Mouse (Mus musculus) layer of hippocampus, adult 8-10 months (tissue): ENCODE results near the gene Vcp. TPM values are rescaled to one million over a fixed set of nuclear protein-coding genes. Genes with fewer than 3 reads are reported as not detected.

Experiments
- DNase-seq, 2 experiments: peaks; one replicate each; pipeline ENCODE4 v3.0.0; 2022; ENCODE audit warnings: low spot score in 2 of 2
- total RNA-seq, 4 experiments: library from RNA; stranded (reverse); gene quantifications; 2 replicates each; pipeline ENCODE4 v1.2.4; 2022

Vcp gene
- total RNA-seq, 4 experiments from 2014 or later = 174 to 191 (median 185) TPM

DNA sequence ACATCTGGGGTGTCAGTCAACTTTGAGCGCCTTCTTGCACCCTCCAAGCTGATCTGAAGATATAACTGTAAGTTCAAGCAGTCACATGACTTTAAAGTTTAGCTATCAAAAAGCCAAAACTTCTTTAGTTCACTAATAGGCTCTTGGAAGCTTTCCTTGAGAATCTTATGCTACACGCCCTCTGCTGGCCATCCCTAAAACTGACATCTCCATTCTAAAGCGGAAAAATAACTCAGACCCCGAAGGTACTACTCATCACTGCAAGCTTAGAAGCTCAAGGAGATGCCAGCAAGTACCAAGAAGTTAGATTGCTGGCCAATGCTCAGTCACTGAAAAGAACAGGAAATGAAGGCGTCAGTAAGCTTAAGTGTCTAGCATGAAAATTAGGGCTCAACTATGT lies 54.4 kb downstream of the Vcp start:
- DNase-seq = peak in 1 of 2 experiments; percentile 78

DNA sequence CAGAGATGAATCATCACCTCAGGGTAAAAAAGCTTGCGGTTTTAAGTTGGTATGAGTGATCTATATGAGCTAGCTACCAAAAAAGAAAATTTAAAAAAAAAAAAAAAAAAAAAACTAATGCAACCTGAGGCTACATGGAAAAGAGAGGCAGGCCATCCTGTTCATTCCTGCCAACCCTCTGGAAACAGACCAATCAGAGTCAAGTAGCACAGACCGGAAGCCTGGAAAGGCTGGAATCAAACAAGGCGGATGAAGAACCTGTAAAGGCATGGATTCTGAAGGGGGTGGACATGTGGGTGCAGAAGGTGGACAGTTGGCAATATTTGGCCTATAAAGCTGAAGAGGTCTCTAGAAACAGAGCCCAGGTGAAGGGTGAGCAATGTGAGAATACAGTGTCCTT lies 54.9 kb downstream of the Vcp start:
- DNase-seq = no peak

- DNase-seq = no peak
These were observed 55.3 kb downstream of the Vcp start for GRCm38 (mm10) chr4:42945043-42945442.

DNA sequence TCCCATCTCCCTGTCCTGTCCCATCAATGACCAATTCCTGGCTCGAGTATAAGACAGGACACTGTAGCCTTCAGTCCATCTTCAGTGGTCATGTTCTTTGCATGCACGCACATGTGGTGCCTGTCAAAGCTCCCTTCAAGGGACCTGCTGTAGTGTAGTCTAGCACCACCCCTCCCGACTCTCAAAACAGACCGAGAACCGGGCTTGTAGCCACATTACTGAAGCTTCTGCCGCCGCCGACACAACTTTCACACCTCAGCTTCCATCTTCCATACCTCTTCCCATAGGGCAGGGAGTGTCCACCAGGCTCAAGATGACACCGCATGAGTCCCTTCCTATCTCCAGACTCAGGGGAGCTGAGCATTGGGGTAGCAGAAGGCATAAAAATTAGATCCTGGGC lies 56.1 kb downstream of the Vcp start:
- DNase-seq = no peak

DNA sequence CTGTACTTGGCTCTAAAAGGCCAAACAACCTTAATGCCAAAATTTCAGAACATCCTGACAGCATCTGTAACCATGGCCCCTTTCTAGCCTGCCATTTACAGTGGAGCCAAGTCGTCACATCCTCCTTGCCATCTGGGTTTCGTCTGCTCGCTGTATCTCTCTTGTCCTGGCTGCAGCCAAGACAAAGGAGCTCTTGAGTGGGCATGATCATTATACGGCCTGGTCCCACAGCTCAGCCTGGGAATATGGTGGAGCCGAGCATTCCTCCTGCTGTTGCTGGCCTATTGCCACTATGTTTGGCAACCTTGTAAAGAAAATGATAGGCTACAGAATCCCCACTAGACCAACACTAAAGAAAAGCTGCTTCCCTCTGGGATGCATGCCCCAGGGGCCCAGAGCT lies 57.0 kb downstream of the Vcp start:
- DNase-seq = no peak

DNA sequence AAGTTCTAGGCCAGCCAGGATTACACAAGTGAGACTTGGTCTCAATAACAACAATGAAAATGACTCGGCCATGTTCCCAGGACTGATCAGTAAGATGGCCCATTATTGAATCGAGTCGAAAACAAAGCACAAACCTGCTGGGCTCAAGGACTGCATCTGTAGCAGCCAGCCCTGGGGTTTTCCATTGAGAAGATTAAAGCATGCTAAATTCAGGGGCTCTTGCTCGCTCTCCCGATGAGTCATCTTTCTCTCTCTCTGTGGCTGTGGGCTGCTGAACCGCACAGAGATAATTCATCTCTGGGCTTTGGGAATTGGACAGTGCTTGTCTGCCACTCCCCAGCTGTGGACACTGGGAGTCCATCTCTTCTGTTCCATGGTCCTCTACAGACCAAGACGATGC lies 58.9 kb downstream of the Vcp start:
- DNase-seq = peak in 1 of 2 experiments; percentile 17

- DNase-seq = peak; percentile 24 to 25
These were observed 66.7 kb downstream of the Vcp start for GRCm38 (mm10) chr4:42933630-42934029.

DNA sequence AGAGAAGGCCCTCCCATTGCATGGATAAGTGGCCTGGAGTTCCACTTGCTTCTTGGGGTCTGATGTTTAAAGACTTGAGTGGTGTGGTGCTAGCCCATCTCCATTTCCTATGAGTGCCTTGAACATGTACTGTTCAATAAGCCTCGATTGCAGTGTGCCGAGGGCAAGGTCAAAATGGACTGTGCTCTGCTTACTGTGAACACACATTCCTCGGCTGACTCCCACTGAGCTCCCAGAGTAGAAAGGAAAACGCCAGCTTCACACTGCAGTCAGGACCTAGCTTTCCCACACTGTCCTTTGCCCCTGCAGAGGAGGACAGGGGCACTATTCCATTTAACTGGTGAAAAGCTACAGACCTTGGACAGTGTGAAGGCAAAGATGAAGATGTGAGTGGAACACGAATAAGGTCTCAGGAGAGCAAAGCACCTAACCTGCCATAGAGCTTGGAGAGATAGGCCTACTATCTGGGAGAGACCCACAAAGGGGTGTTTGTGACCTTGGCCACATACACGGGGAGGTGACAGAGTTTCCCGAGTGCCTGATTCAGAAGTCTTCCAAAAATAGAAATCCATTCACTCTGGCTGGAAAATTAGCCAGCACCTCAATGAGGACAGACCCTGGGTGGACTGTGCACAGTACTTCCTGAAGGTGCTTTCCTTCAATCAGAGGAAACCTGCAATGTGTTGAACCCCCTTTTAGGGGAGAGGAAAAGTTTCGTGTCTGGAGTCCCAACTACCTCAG lies 67.9 kb downstream of the Vcp start:
- peak in 1 of 2 experiments; percentile 1 for DNase-seq

Other genes starting within 250 kb of the Vcp start
- gene Ccl19, start 243.9 kb downstream of the Vcp start, total RNA-seq = 1 to 10 TPM in 2 of 4 experiments, not detected in 2; 1.3 TPM
- not detected for gene Ccl21a, start 226.5 kb downstream of the Vcp start, total RNA-seq
- not detected for gene Fam205a1, start 146.6 kb downstream of the Vcp start, total RNA-seq
- gene Gm12394, start 143.7 kb downstream of the Vcp start, total RNA-seq = 1 to 10 TPM in 2 of 4 experiments, under 1 TPM in 2; 0.91 to 1.2 (median 1.1) TPM
- under 1 TPM in 2 of 4 experiments, not detected in 2; 0.50 to 0.52 TPM for gene Fam205c, start 126.3 kb downstream of the Vcp start, total RNA-seq
- 100 to 1,000 TPM; 148 to 179 (median 158) TPM for gene Phf24, start 83.8 kb downstream of the Vcp start, total RNA-seq
- 100 to 1,000 TPM; 162 to 202 (median 187) TPM for gene Dnajb5, start 50.7 kb downstream of the Vcp start, total RNA-seq
- gene 1700022I11Rik, start 30.9 kb downstream of the Vcp start, total RNA-seq = not detected
- gene Fancg, start 10.0 kb upstream of the Vcp start, total RNA-seq = 10 to 100 TPM; 14.0 to 17.1 (median 15.5) TPM
- 10 to 100 TPM; 24.1 to 37.2 (median 28.9) TPM for gene Pigo, start 25.3 kb upstream of the Vcp start, total RNA-seq
- 100 to 1,000 TPM in 2 of 4 experiments, 10 to 100 TPM in 2; 97.9 to 106 (median 100) TPM for gene Stoml2, start 31.2 kb upstream of the Vcp start, total RNA-seq
- gene Fam214b, start 45.7 kb upstream of the Vcp start, total RNA-seq = 10 to 100 TPM; 39.8 to 46.0 (median 42.9) TPM
- gene Unc13b, start 58.4 kb upstream of the Vcp start, total RNA-seq = 10 to 100 TPM; 38.3 to 56.8 (median 44.9) TPM